ENCODE assay signal across 19 mouse cellular contexts in genomic region chr16:7076305-7076704, GRCm38 (mm10).
"Had no signal": no experiment of that assay in that cellular context is flagged by ENCODE, and none has a peak within 500 bp of the region (broad histone marks: within the 10 kb centered on the region; RNA-seq: fewer than 3 reads in every experiment).

No protein-coding gene starts in this region.

- DNase-seq: kidney, postnatal 14 days; kidney, postnatal 4 days; layer of hippocampus, postnatal 36 days; liver, embryonic 13.5 days; lung, adult 2 months; lung, postnatal 14 days; lung, postnatal 4 days; midbrain, embryonic 14.5 days; right cerebral cortex, adult 18-20 months; right cerebral cortex, postnatal 14 days; right cerebral cortex, postnatal 4 days; thymus, adult 2 months; thymus, postnatal 14 days; thymus, postnatal 4 days had no signal

- H3K36me3 ChIP-seq: kidney, embryonic 15.5 days; liver, embryonic 13.5 days; neural tube, embryonic 12.5 days; neural tube, embryonic 15.5 days had no signal

- H3K27ac ChIP-seq: kidney, embryonic 15.5 days; liver, embryonic 13.5 days; neural tube, embryonic 12.5 days; neural tube, embryonic 15.5 days; stomach, postnatal 0 days had no signal

- H3K9me3 ChIP-seq: kidney, embryonic 15.5 days; liver, embryonic 13.5 days; neural tube, embryonic 12.5 days; neural tube, embryonic 15.5 days had no signal

- H3K9ac ChIP-seq: kidney, embryonic 15.5 days; liver, embryonic 13.5 days; neural tube, embryonic 12.5 days; neural tube, embryonic 15.5 days had no signal

- H3K4me1 ChIP-seq: liver, embryonic 13.5 days had no signal

- H3K27me3 ChIP-seq: kidney, embryonic 15.5 days; liver, embryonic 13.5 days; neural tube, embryonic 12.5 days; neural tube, embryonic 15.5 days had no signal

- H3K4me3 ChIP-seq: kidney, embryonic 15.5 days; left cerebral cortex, adult 2 months; liver, embryonic 13.5 days; neural tube, embryonic 12.5 days; neural tube, embryonic 15.5 days had no signal
